Mouse (Mus musculus) cortical plate, adult 2 months (tissue): ENCODE data around the gene Ccdc13.
A peak's percentile ranks its signal among the peaks of the same experiment; 100 is the strongest.

ENCODE experiments used
- CTCF ChIP-seq: fragments of 200-500 bp; IDR thresholded peaks from 2 replicates; pipeline ENCODE4 v1.5.1; 2011; ENCODE audit warnings: mild to moderate bottlenecking, control low read depth, low read length; ENCODE audit not compliant: insufficient read depth; ENCODE audit errors: extremely low read depth
- POLR2A ChIP-seq: fragments of 200-500 bp; IDR thresholded peaks from 2 replicates; pipeline ENCODE4 v1.6.1; 2011; ENCODE audit warnings: mild to moderate bottlenecking, low read length, control low read depth; ENCODE audit not compliant: insufficient read depth; ENCODE audit errors: extremely low read depth

DNA sequence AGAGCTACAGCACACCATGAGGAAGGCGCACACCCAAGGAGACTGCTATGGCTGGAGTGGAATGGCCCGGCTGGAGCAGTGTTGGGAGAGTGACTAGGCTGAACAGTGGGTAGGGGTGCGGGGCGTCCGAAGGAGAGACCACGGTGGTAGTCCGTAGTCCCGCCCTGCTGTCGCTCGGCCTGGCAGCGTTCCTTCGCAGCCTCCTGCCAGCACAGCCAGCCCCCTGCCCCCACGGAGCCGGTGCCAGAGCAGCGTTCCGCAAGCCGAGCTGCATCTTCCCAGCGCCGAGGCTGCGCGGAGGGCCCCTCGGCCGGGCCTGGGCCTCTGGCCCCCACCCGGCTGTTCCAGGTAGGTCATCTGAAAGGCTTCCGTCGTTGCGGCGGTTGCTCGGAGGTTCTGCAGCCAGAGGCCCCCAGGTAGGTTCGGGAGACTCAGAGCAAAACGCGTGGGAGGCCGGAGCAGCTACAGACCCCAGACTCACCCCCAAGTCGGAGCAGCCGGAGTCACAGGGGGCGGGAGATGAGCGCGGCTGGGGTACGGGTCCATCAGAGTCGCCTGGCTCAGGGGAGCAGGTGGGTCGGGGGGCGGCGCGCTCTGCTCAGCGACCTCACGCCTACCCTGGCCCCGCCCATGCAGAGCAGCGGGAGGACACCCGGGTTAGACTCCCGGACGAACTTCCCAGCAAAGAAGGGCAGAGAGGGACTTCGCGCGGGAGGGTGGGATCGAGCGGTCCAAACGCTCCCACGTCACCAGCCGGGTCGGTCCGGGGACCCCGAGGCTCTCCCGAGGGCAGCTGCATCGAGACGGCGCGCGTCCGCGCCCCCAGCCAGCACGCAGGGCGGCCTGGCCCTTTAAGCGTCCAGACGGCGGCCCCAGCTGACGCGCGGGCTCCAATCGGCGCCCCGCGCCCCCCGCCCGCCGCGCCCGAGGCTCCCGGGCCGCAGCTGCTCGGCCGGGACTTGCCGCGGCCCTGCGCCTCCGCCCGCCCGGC lies 79.9 kb downstream of the Ccdc13 start, which contains the start of gene Zfp651:
- TF ChIP-seq POLR2A (peak; percentile 64), CTCF (no peak)
